Mouse (Mus musculus) heart, embryonic 12.5 days (tissue): ENCODE measurements around the gene Trim68. TPM values are rescaled to one million over a fixed set of nuclear protein-coding genes. Genes with fewer than 3 reads are reported as not detected.

ENCODE experiments used
- ATAC-seq: fragments of 200-750 bp; cut with Nextera tagmentation; 2 replicates; pipeline ENCODE4 v1.8.0; 2017; ENCODE audit warnings: moderate TSS enrichment, moderate library complexity; ENCODE audit not compliant: insufficient number of reproducible peaks, low FRiP score
- H3K27ac ChIP-seq: fragments of 300-500 bp; sonication (generic); 2 replicates; pipeline ENCODE4 v1.5.1; 2016; ENCODE audit warnings: mild to moderate bottlenecking, moderate library complexity; ENCODE audit not compliant: poor library complexity, severe bottlenecking
- H3K27me3 ChIP-seq: fragments of 300-500 bp; sonication (generic); replicated peaks from 2 replicates; pipeline ENCODE4 v1.6.1; 2016; ENCODE audit warnings: mild to moderate bottlenecking, moderate library complexity
- H3K36me3 ChIP-seq: fragments of 300-500 bp; sonication (generic); 2 replicates; pipeline ENCODE4 v1.6.1; 2016; ENCODE audit warnings: mild to moderate bottlenecking, moderate library complexity
- H3K4me1 ChIP-seq: fragments of 300-500 bp; sonication (generic); replicated peaks from 2 replicates; pipeline ENCODE4 v1.6.1; 2016; ENCODE audit warnings: mild to moderate bottlenecking
- H3K4me2 ChIP-seq: fragments of 300-500 bp; sonication (generic); 2 replicates; pipeline ENCODE4 v1.6.1; 2016; ENCODE audit warnings: mild to moderate bottlenecking, moderate library complexity
- H3K4me3 ChIP-seq: fragments of 300-500 bp; sonication (generic); 2 replicates; pipeline ENCODE4 v1.5.1; 2016; ENCODE audit warnings: mild to moderate bottlenecking
- H3K9ac ChIP-seq: fragments of 300-500 bp; sonication (generic); 2 replicates; pipeline ENCODE4 v1.6.1; 2016; ENCODE audit warnings: mild to moderate bottlenecking, moderate library complexity
- H3K9me3 ChIP-seq: fragments of 300-500 bp; sonication (generic); replicated peaks from 2 replicates; pipeline ENCODE4 v1.6.1; 2016; ENCODE audit warnings: mild to moderate bottlenecking, moderate library complexity
- WGBS: fragments of 180-500 bp; shearing (Covaris S2); methylation state at CpG from one replicate; pipeline ENCODE4 v1.1.7; 2016; 5-methylcytosine and 5-hydroxymethylcytosine counted together
- polyA plus RNA-seq: library from polyadenylated mRNA; unstranded; fragments of >200 nt; fragmentation: Nextera tagmentation; extraction: Ambion mirVana; gene quantifications from 2 replicates; pipeline ENCODE4 v1.2.1, GENCODE M21; 2016

Gene Trim68
- polyA plus RNA-seq, result 14.1 and 14.7 TPM in 2 replicates

DNA sequence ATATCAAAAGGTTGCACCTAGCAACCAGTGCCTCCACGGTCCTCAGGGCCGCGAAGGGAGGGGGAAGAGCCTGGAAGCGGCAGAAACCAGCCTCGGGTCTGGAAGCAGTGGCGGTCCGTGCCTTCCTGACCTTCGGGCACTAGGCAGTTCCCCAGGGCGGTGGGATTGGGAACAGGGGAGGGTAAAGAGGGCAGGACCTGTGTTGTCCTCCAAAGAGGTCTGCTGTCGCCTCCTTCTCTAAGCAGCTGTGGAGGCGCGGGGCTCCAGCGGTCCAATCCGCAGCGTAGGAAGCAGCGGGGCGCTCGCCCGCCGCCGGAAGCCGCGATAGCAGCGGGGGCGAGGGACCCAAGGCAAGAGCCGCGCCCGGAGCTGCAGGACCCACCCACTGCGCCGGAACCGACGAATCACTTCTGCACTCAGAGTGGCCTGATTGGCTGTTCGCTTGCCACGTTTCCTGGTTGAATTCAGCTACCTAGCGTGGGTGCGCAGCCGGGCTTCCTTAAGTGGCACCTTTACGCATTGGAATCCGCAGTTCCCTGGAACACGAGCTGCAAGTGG, at the start of gene Trim68:
Gene Trim68 (minus strand): TSS at position 384 of the 558 bp plus-strand sequence.
- Histone ChIP-seq H3K27me3 (no peaks in the 10 kb centered on the region), H3K36me3 (peaks cover 18% of the 10 kb centered on the region), H3K4me2 (peak within 1 kb of the TSS; percentile 64), H3K4me1 (no peaks in the 10 kb centered on the region; the same call in 1 of the 2 replicates), H3K4me3 (peak within 1 kb of the TSS; percentile 78), H3K9ac (peak within 1 kb of the TSS; percentile 87), H3K9me3 (no peaks in the 10 kb centered on the region), H3K27ac (peak within 1 kb of the TSS; percentile 89)
- ATAC-seq, result peak; percentile 99
- WGBS, result under 1% methylated on average over 39 of the region's 40 CpGs

DNA sequence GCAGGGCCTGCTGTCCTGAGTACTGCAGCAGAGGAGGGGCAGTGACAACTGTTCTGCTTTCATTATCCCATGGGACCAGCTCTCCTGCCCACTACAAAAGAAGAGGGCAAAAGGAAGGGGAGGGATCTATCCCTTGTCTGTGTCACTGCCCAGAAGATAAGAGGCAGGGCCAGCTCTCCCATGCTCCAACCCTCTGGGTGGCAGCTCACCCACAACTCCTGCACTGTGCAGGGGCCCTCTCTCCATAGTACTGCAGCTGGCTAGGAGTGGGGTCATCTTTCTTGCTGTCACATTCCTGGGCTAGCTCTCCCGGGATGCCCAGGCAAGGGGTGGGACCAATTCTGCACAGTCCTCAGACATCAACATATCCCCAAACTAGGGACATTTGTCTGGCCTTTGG, 46.7 kb upstream of the Trim68 start:
- Histone ChIP-seq H3K9ac (no peak overlapping the region), H3K4me1 (no peaks in the 10 kb centered on the region), H3K9me3 (no peaks in the 10 kb centered on the region), H3K27ac (no peak overlapping the region), H3K4me3 (no peak overlapping the region), H3K27me3 (no peaks in the 10 kb centered on the region), H3K4me2 (no peak overlapping the region), H3K36me3 (no peaks in the 10 kb centered on the region)
- ATAC-seq, result no peak
- WGBS, result 20% methylated on average over 1 of the region's 1 CpGs

DNA sequence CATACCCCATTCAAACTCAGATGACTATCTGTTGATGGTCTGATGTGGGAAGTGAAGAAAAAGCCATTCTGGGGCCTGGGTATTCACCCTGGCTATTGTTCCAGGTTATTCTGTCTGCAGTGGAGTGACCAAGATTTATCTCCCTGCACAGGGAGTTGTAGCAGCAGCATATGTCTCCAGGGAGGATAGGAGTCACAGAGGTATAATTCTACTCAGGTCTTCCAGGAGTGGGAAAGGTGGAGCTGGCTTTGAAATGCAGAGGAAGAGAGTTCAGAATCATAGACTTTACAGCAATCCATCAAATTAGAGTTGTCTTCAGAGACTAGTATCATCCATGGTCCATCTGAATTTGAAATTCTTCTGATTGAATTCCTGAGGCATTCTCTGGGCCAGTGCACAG, 40.3 kb upstream of the Trim68 start, which contains the start of gene Olfr559:
Gene Olfr559 (minus strand): TSS at position 101 of the 400 bp plus-strand sequence.
- ATAC-seq, result no peak
- Histone ChIP-seq H3K9ac (no peak within 1 kb of the TSS), H3K4me2 (no peak within 1 kb of the TSS), H3K36me3 (no peaks in the 10 kb centered on the region), H3K27me3 (no peaks in the 10 kb centered on the region), H3K9me3 (no peaks in the 10 kb centered on the region), H3K4me1 (no peaks in the 10 kb centered on the region), H3K4me3 (no peak within 1 kb of the TSS), H3K27ac (no peak within 1 kb of the TSS)

DNA sequence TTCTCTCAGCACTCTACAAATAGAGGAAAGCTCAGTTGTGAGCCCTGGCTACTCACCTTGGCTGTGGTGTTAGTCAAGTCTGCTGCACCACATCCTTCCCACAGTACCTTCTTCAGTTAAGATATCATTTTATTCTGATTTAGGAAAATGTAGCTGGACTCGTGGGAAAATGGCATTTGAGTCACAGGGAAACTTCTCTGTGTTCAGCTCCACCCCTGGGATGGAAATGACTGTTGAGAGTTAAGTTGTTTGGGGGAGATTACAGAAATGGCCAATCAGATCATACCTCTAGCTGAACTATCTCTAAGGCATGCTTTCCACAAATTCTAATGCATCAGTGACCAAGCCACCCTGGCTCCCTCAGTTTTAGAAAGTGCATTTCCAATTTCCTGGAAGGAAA, 31.8 kb upstream of the Trim68 start, which contains the start of gene Olfr33:
Gene Olfr33 (minus strand): TSS at position 101 of the 400 bp plus-strand sequence.
- no peak for ATAC-seq
- no peaks in the 10 kb centered on the region for H3K9me3 ChIP-seq
- WGBS, result 45% methylated on average over 1 of the region's 1 CpGs

DNA sequence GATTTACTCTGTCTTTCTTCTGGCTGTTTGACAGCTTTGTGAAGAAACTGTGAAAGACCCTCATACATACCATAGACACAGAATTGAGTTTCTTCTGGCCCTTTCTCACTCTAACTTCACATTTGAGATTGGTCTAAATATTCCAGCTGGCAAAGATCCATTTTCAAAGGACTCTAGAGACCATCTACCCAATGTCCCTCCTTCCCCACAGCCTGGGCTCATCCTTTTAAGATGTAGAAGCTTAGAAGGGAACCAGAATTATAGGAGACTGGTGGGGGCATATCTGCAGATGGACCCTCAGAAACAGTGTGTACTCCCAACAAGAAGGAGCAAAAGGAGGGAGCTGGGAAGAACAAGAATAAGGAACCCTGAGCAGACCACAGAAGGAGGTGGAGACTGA, 14.8 kb upstream of the Trim68 start, which contains the start of gene Olfr558:
Gene Olfr558 (plus strand): TSS at position 301 of the 400 bp plus-strand sequence.
- Histone ChIP-seq H3K27me3 (no peaks in the 10 kb centered on the region), H3K9ac (no peak within 1 kb of the TSS), H3K4me2 (no peak within 1 kb of the TSS), H3K4me3 (no peak within 1 kb of the TSS), H3K27ac (no peak within 1 kb of the TSS), H3K9me3 (no peaks in the 10 kb centered on the region), H3K4me1 (no peaks in the 10 kb centered on the region), H3K36me3 (no peaks in the 10 kb centered on the region)
- ATAC-seq, result no peak

More for the DNA sequence above, 31.8 kb upstream of the Trim68 start, which contains the start of gene Olfr33:
- Histone ChIP-seq H3K4me1 (no peaks in the 10 kb centered on the region), H3K9ac (no peak within 1 kb of the TSS), H3K27me3 (no peaks in the 10 kb centered on the region), H3K36me3 (no peaks in the 10 kb centered on the region), H3K4me3 (no peak within 1 kb of the TSS), H3K4me2 (no peak within 1 kb of the TSS), H3K27ac (no peak within 1 kb of the TSS)

DNA sequence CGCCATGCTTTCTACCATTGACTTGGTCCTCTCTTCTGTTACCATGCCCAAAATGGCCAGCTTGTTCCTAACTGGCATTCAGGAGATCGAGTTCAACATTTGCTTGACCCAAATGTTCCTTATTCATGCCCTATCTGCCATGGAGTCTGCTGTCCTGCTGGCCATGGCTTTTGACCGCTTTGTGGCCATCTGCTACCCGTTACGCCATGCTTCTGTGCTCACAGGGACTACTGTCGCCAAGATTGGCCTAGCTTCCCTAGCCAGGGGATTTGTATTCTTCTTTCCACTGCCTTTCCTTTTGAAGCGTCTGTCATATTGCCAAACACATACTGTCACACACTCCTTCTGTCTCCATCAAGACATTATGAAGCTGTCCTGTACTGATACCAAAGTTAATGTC, 11.3 kb upstream of the Trim68 start:
- H3K36me3 ChIP-seq, result no peaks in the 10 kb centered on the region
- H3K9ac ChIP-seq, result no peak overlapping the region
- no peak for ATAC-seq
- no peak overlapping the region for H3K4me2 ChIP-seq
- H3K27ac ChIP-seq, result no peak overlapping the region
- no peak overlapping the region for H3K4me3 ChIP-seq
- no peaks in the 10 kb centered on the region for H3K9me3 ChIP-seq
- WGBS, result 79% methylated on average over 7 of the region's 7 CpGs
- H3K27me3 ChIP-seq, result no peaks in the 10 kb centered on the region
- H3K4me1 ChIP-seq, result no peaks in the 10 kb centered on the region

DNA sequence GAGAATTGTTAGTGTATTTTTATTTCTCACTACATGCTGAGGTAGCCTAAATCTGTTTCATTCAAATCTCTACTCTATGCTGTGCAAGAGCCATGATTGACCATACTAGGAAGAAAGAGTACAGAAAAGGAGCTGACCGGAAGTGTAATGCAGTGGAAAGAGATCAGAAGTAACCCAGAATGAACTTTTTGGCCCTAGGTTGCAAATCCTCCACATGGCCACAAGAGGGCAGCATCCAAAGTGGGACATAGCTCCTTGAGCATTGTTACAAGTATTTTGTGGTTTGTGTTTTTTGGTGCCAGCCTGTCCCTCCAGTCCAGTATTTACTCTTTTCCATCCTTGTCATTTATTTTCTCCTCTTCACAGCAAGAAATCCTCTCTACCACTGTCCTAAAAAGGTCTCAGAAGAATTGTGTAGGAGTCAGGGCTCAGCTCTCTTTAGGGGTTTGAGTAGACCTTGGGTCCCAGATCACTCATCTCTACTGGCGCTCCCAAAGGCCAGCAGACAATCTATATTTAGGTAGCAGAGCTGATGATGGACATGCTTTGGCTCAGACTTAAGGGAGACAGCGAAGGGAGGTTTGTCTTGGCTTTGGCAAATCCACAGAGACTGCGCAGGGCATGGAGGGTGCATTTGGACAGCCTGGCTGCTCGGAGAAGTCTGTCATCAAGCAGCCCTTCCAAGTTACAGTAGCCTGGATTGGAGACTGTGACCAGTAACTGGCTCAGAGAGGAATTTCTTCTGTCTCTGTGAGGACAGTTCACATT, 8.4 kb upstream of the Trim68 start, which contains the start of gene Olfr557:
Gene Olfr557 (plus strand): TSS at position 553 of the 768 bp plus-strand sequence.
- no peaks in the 10 kb centered on the region for H3K27me3 ChIP-seq
- WGBS, result 65% methylated on average over 5 of the region's 5 CpGs
- H3K9me3 ChIP-seq, result no peaks in the 10 kb centered on the region
- no peaks in the 10 kb centered on the region for H3K4me1 ChIP-seq
- H3K4me2 ChIP-seq, result no peak within 1 kb of the TSS
- no peaks in the 10 kb centered on the region for H3K36me3 ChIP-seq
- H3K27ac ChIP-seq, result no peak within 1 kb of the TSS
- no peak within 1 kb of the TSS for H3K4me3 ChIP-seq
- no peak within 1 kb of the TSS for H3K9ac ChIP-seq
- ATAC-seq, result no peak

DNA sequence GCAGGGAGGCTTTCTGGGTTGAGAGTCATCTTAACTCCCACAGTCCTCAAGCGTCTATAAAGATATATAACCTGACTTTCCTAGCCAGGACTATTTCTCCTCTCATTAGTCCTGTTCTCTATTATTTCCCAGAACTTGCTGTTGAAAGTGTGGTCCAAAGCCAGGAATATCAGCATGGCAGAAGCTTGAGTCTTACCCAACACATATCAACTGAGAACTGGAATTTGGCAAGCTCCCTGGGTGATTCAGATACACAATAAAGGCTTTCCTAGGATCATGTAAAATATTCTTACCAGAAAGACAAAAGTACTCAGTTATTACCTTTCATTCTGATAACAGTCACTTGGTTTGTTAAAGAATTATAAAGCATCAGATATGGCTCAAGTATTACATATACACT, 5.2 kb downstream of the Trim68 start:
- peaks cover 11% of the 10 kb centered on the region for H3K4me1 ChIP-seq
- no peaks in the 10 kb centered on the region for H3K9me3 ChIP-seq
- no peak overlapping the region for H3K9ac ChIP-seq
- H3K27me3 ChIP-seq, result no peaks in the 10 kb centered on the region
- H3K36me3 ChIP-seq, result peaks cover 34% of the 10 kb centered on the region
- 68% methylated on average over 1 of the region's 1 CpGs for WGBS
- H3K4me2 ChIP-seq, result no peak overlapping the region
- no peak for ATAC-seq
- no peak overlapping the region for H3K27ac ChIP-seq
- H3K4me3 ChIP-seq, result no peak overlapping the region

DNA sequence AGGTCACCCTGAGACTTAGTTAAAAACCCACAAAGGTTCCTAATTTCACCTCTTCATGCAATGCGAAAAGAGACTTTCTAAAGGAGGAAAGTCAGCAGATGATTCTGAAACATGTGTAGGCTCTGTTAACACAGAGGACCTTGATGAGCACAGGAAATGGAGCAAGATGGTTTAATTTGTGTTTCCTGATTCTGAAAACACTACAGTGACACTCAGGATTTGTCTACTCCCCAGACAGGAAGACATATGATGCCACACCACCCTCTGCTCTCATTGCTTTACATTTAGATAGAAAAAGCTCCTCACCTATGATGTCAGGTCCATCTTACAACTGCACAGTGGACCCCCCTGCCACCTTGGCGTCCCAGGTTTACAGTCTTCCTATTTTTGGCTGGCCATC, 10.9 kb downstream of the Trim68 start:
- Histone ChIP-seq H3K36me3 (peaks cover 12% of the 10 kb centered on the region), H3K4me2 (no peak overlapping the region), H3K27me3 (no peaks in the 10 kb centered on the region), H3K9me3 (no peaks in the 10 kb centered on the region), H3K4me1 (peaks cover 11% of the 10 kb centered on the region), H3K9ac (no peak overlapping the region), H3K4me3 (no peak overlapping the region), H3K27ac (no peak overlapping the region)
- ATAC-seq, result no peak
- WGBS, result 66% methylated on average over 2 of the region's 2 CpGs

DNA sequence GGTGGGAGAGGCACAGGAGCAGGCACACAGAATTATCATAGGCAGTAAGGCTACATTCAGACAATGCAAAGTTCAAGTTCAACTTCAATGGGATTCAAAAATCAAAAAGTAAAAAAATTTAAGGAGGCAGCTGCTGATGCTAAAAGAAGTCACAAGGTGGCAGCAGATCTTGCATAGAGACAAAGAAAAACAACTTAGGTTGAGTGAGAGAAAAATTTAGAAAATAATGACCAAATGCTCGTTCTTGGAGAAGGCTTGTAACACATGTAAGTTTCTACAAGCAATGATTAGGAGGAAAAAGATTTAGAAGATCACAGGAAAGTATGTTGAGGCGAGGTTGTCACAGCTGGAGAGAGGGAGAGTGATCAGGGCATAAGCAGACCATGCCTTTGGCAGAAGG, 21.7 kb downstream of the Trim68 start:
- Histone ChIP-seq H3K4me2 (no peak overlapping the region), H3K9ac (no peak overlapping the region), H3K4me3 (no peak overlapping the region), H3K27me3 (no peaks in the 10 kb centered on the region), H3K4me1 (no peaks in the 10 kb centered on the region), H3K36me3 (no peaks in the 10 kb centered on the region), H3K27ac (no peak overlapping the region), H3K9me3 (no peaks in the 10 kb centered on the region)
- no peak for ATAC-seq
- WGBS, result 29% methylated on average over 2 of the region's 2 CpGs

DNA sequence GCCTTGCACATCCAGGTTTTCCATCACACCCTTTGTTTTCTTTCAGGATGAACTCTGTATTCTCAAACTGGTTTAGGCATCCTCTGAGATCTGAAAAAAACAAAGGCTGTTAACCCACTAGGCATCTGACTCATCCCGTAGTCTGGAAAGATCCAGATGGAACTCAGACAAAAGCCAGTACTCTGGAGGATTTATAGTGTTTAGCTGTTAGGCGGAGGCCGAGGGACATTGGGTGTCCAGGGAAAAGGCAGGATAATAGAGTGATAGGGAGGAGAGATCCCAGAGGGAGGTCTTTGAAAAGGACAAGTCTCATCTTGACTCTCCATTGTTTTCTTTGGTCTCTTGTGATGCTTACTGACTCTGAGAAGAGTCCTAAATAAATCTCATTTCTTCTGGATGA, 22.5 kb downstream of the Trim68 start, which contains the start of gene Olfr556:
Gene Olfr556 (plus strand): TSS at position 301 of the 400 bp plus-strand sequence.
- WGBS, result 56% methylated on average over 3 of the region's 3 CpGs

More for the DNA sequence above, 22.5 kb downstream of the Trim68 start, which contains the start of gene Olfr556:
- Histone ChIP-seq H3K4me1 (no peaks in the 10 kb centered on the region), H3K9ac (no peak within 1 kb of the TSS), H3K27me3 (no peaks in the 10 kb centered on the region), H3K27ac (no peak within 1 kb of the TSS), H3K4me2 (no peak within 1 kb of the TSS), H3K9me3 (no peaks in the 10 kb centered on the region), H3K4me3 (no peak within 1 kb of the TSS), H3K36me3 (no peaks in the 10 kb centered on the region)
- no peak for ATAC-seq
